ENCODE assay signal across 16 mouse cellular contexts in genomic region chr13:59682629-59683028, GRCm38 (mm10). TPM values are rescaled to one million over a fixed set of nuclear protein-coding genes. Genes with fewer than 3 reads are reported as not detected.
DNase-seq lines count a peak whose midpoint lies in the region; ATAC-seq lines count a peak whose summit lies in the region.
"Had no signal": no experiment of that assay in that cellular context is flagged by ENCODE, and none has a peak within 500 bp of the region (broad histone marks: within the 10 kb centered on the region; RNA-seq: fewer than 3 reads in every experiment).

No protein-coding gene starts in this region.

- no peak for ATAC-seq in CD4-positive, CD25-positive, alpha-beta regulatory T cell, adult 4 months
- no peak for ATAC-seq in megakaryocyte, adult 5-6 weeks (ENCODE audit: poor library complexity, severe bottlenecking)

- H3K27me3 ChIP-seq in megakaryocyte, embryonic 14.5 days (replicated peaks): peaks cover 37% of the 10 kb centered on the region
- H3K27me3 ChIP-seq: heart, embryonic 15.5 days had no signal

- peak; percentile 37 for DNase-seq in CD4-positive, CD25-positive, alpha-beta regulatory T cell, adult 2 months (ENCODE audit: low read depth, low spot score)
- peak; percentile 42 for DNase-seq in forelimb bud, embryonic 11.5 days (ENCODE audit: low read depth, low spot score)
- DNase-seq in naive thymus-derived CD4-positive, alpha-beta T cell, adult 2 months (ENCODE audit: low read depth): peak; percentile 41
- no peak for DNase-seq in cerebellum, postnatal 25 days
- DNase-seq in Muller cell, postnatal 12 days (ENCODE audit: inconsistent ontology term): no peak
- DNase-seq: kidney, adult 9 months; lung, postnatal 14 days; spleen, adult 18-20 months; thymus, postnatal 25 days had no signal

- no peaks in the 10 kb centered on the region for H3K36me3 ChIP-seq in megakaryocyte, embryonic 14.5 days (replicated peaks; ENCODE audit: low read length)
- H3K36me3 ChIP-seq: embryonic facial prominence, embryonic 15.5 days; heart, embryonic 15.5 days had no signal

- H3K4me3 ChIP-seq in megakaryocyte, embryonic 14.5 days (replicated peaks): peak overlapping the region; percentile 11
- H3K4me3 ChIP-seq: embryonic facial prominence, embryonic 15.5 days; heart, embryonic 15.5 days; myocyte had no signal

- H3K9me3 ChIP-seq in megakaryocyte, embryonic 14.5 days: no peaks in the 10 kb centered on the region
- H3K9me3 ChIP-seq: embryonic facial prominence, embryonic 15.5 days; heart, embryonic 15.5 days had no signal

- peaks cover 6% of the 10 kb centered on the region for H3K4me1 ChIP-seq in megakaryocyte, embryonic 14.5 days
- H3K4me1 ChIP-seq: embryonic facial prominence, embryonic 15.5 days; heart, embryonic 15.5 days had no signal

RNA-seq across cellular contexts. Expression of gene Golm1, which starts 7.0 kb away (rescaled TPM):
- polyA plus RNA-seq in CD4-positive, CD25-positive, alpha-beta regulatory T cell, adult 4 months (2017; shearing (Covaris generic)): 10 to 100 TPM; 38.6 to 45.1 TPM
- 1.9 and 3.4 TPM in 2 replicates for polyA plus RNA-seq in megakaryocyte, embryonic 14.5 days (2012; ENCODE audit: insufficient read depth, low replicate concordance)
- total RNA-seq in megakaryocyte, adult 5-6 weeks (2015): 17.0 and 24.1 TPM in 2 replicates
- 30.2 and 42.0 TPM in 2 replicates for total RNA-seq in megakaryocyte, adult 5-6 weeks (2017)

RNA-seq across cellular contexts. Expression of gene 4921517D22Rik, which starts 11.3 kb away (rescaled TPM):
- polyA plus RNA-seq in CD4-positive, CD25-positive, alpha-beta regulatory T cell, adult 4 months (2017; shearing (Covaris generic)): not detected
- not detected in 2 replicates for polyA plus RNA-seq in megakaryocyte, embryonic 14.5 days (2012; ENCODE audit: insufficient read depth, low replicate concordance)
- not detected in 2 replicates for total RNA-seq in megakaryocyte, adult 5-6 weeks (2015)
- not detected in 2 replicates for total RNA-seq in megakaryocyte, adult 5-6 weeks (2017)
- total RNA-seq: left cerebral cortex, adult 18-20 months had no signal
- polyA plus RNA-seq: embryonic facial prominence, embryonic 15.5 days; heart, embryonic 15.5 days; myocyte had no signal

RNA-seq across cellular contexts. Expression of gene Spata31d1a, which starts 27.5 kb away (rescaled TPM):
- not detected for polyA plus RNA-seq in CD4-positive, CD25-positive, alpha-beta regulatory T cell, adult 4 months (2017; shearing (Covaris generic))
- not detected in 2 replicates for polyA plus RNA-seq in megakaryocyte, embryonic 14.5 days (2012; ENCODE audit: insufficient read depth, low replicate concordance)
- 0.04 and 0.78 TPM in 2 replicates for total RNA-seq in megakaryocyte, adult 5-6 weeks (2015)
- not detected in 2 replicates for total RNA-seq in megakaryocyte, adult 5-6 weeks (2017)
- polyA plus RNA-seq: myocyte had no signal

RNA-seq across cellular contexts. Expression of gene Spata31d1b, which starts 29.5 kb away (rescaled TPM):
- not detected for polyA plus RNA-seq in CD4-positive, CD25-positive, alpha-beta regulatory T cell, adult 4 months (2017; shearing (Covaris generic))
- polyA plus RNA-seq in megakaryocyte, embryonic 14.5 days (2012; ENCODE audit: insufficient read depth, low replicate concordance): not detected in 2 replicates
- not detected in 2 replicates for total RNA-seq in megakaryocyte, adult 5-6 weeks (2015)
- total RNA-seq in megakaryocyte, adult 5-6 weeks (2017): not detected in 2 replicates
- polyA plus RNA-seq: heart, embryonic 15.5 days; myocyte had no signal

RNA-seq across cellular contexts. Expression of gene Spata31d1d, which starts 48.9 kb away (rescaled TPM):
- not detected for polyA plus RNA-seq in CD4-positive, CD25-positive, alpha-beta regulatory T cell, adult 4 months (2017; shearing (Covaris generic))
- 0.04 TPM in 1 of 2 replicates, not detected in the other for polyA plus RNA-seq in megakaryocyte, embryonic 14.5 days (2012; ENCODE audit: insufficient read depth, low replicate concordance)
- total RNA-seq in megakaryocyte, adult 5-6 weeks (2015): not detected in 2 replicates
- total RNA-seq in megakaryocyte, adult 5-6 weeks (2017): not detected in 2 replicates
- total RNA-seq: left cerebral cortex, adult 18-20 months had no signal
- polyA plus RNA-seq: embryonic facial prominence, embryonic 15.5 days; heart, embryonic 15.5 days; myocyte had no signal

Comparison
In these comparisons a context has a peak if more than half of its experiments do, and no peak if none do; other contexts are left out.
1. DNase-seq: peak in CD4-positive, CD25-positive, alpha-beta regulatory T cell, adult 2 months (single experiment), forelimb bud, embryonic 11.5 days (single experiment) and naive thymus-derived CD4-positive, alpha-beta T cell, adult 2 months (single experiment); none in cerebellum, postnatal 25 days (0 of 2) and Muller cell, postnatal 12 days (single experiment).